Mouse (Mus musculus): Measurements from ENCODE around the gene Slc25a13. TPM values are rescaled to one million over a fixed set of nuclear protein-coding genes. Genes with fewer than 3 reads are reported as not detected.

The Slc25a13 gene
- polyA plus RNA-seq, 2 experiments from 2014 or later = 4.5 to 10.8 TPM

GRCm38 (mm10) chr6:6112767-6113528, 104.0 kb downstream of the Slc25a13 start:
- no peak for ATAC-seq

- ATAC-seq = no peak
Measured at GRCm38 (mm10) chr6:6107419-6107966, 109.5 kb downstream of the Slc25a13 start.

GRCm38 (mm10) chr6:6105586-6105985, 111.4 kb downstream of the Slc25a13 start:
- no peak for ATAC-seq

- no peak for ATAC-seq
Measured at GRCm38 (mm10) chr6:6103469-6103868, 113.5 kb downstream of the Slc25a13 start.

- no peak for ATAC-seq
Measured at GRCm38 (mm10) chr6:6101605-6102004, 115.4 kb downstream of the Slc25a13 start.

- no peak for ATAC-seq
Measured at GRCm38 (mm10) chr6:6100892-6101480, 116.0 kb downstream of the Slc25a13 start.

GRCm38 (mm10) chr6:6093978-6094377, 123.0 kb downstream of the Slc25a13 start:
- ATAC-seq = no peak

- no peak for ATAC-seq
Measured at GRCm38 (mm10) chr6:6093522-6093921, 123.5 kb downstream of the Slc25a13 start.

- ATAC-seq = no peak
Measured at GRCm38 (mm10) chr6:6092497-6092896, 124.5 kb downstream of the Slc25a13 start.

GRCm38 (mm10) chr6:6091016-6091415, 126.0 kb downstream of the Slc25a13 start:
- ATAC-seq = no peak

- ATAC-seq = no peak
Measured at GRCm38 (mm10) chr6:6088151-6088550, 128.8 kb downstream of the Slc25a13 start.

- ATAC-seq = no peak
Measured at GRCm38 (mm10) chr6:6080484-6080883, 136.5 kb downstream of the Slc25a13 start.

GRCm38 (mm10) chr6:6077234-6077633, 139.7 kb downstream of the Slc25a13 start:
- no peak for ATAC-seq

- no peak for ATAC-seq
Measured at GRCm38 (mm10) chr6:6075940-6076447, 141.0 kb downstream of the Slc25a13 start.

GRCm38 (mm10) chr6:6071038-6071437, 145.9 kb downstream of the Slc25a13 start:
- ATAC-seq = no peak

- no peak for ATAC-seq
Measured at GRCm38 (mm10) chr6:6070015-6070414, 147.0 kb downstream of the Slc25a13 start.

- ATAC-seq = no peak
Measured at GRCm38 (mm10) chr6:6067201-6067600, 149.8 kb downstream of the Slc25a13 start.

GRCm38 (mm10) chr6:6058548-6058947, 158.4 kb downstream of the Slc25a13 start:
- ATAC-seq = no peak

GRCm38 (mm10) chr6:6053946-6054345, 163.0 kb downstream of the Slc25a13 start:
- no peak for ATAC-seq

- ATAC-seq = no peak
Measured at GRCm38 (mm10) chr6:6052696-6053095, 164.3 kb downstream of the Slc25a13 start.

- no peak for ATAC-seq
Measured at GRCm38 (mm10) chr6:6046729-6047424, 170.1 kb downstream of the Slc25a13 start.

- ATAC-seq = no peak
Measured at GRCm38 (mm10) chr6:6038773-6039550, 178.0 kb downstream of the Slc25a13 start.

Measured in CD4-positive, CD25-positive, alpha-beta regulatory T cell, adult 4 months (primary cell).